Mouse (Mus musculus) erythroid progenitor cell, adult 5-6 weeks (primary cell): ENCODE results near the gene Insl5. TPM values are rescaled to one million over a fixed set of nuclear protein-coding genes. Genes with fewer than 3 reads are reported as not detected.

Source experiments
- ATAC-seq: replicated peaks from 2 replicates; pipeline ENCODE4 v1.8.0; 2016; ENCODE audit warnings: moderate number of reproducible peaks, mild to moderate bottlenecking, moderate TSS enrichment, inconsistent platforms; ENCODE audit not compliant: poor library complexity, low FRiP score, severe bottlenecking
- total RNA-seq, 2 experiments: library from RNA; stranded (forward) in 1 of 2; stranded (reverse) in 1 of 2; fragments of 150-400 nt in 1 of 2; fragments of 186-747, 209-891 nt in 1 of 2; gene quantifications; 2 replicates each; pipeline versions ENCODE4 v1.2.3 to v1.2.4; 2015 to 2017; ENCODE audit warnings: low replicate concordance in 2 of 2

The Insl5 gene
- not detected in 2 replicates for total RNA-seq (2015; ENCODE audit: low replicate concordance)
- total RNA-seq (2017; ENCODE audit: low replicate concordance), result not detected in 2 replicates

DNA sequence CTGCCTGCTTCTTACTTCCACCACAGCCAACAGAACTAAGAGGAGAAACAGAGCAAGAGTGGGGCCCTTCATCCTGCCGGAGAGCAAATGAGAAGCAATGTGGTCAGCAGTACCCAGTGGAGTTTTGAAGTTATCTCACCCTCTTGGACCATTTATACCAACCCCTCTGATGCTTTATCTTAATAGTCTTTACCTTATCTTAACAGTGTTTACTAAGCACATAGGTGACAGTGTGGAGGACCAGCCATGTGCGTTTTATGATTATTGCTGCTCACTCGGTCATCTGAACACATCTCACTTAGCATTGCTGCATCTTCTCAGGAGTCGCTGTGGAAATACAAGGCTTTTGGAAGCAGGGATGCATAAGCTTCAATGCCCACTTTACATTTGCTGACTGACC, at the start of gene Insl5:
Insl5 (minus strand) TSS at position 222 of the 400 bp plus-strand sequence.
- ATAC-seq, result no peak

DNA sequence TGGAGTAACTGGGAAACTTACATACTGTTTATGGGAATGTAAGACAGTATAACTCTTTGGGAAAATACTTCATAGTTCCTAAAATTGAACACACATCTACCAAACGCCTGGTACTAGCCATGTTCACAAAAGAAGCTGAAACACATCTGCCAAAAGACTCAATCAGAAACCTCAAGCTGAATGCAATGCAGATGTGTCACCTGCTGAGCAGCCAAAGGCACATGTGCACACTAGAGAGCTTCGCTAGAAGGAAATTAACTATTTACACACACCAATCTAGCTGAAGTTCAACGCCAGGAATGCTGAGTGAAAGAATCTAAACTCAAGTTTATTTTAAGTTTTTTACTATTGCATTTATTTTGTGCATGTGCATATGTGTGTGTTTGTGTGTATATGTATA, 44.0 kb upstream of the Insl5 start:
- ATAC-seq, result no peak

DNA sequence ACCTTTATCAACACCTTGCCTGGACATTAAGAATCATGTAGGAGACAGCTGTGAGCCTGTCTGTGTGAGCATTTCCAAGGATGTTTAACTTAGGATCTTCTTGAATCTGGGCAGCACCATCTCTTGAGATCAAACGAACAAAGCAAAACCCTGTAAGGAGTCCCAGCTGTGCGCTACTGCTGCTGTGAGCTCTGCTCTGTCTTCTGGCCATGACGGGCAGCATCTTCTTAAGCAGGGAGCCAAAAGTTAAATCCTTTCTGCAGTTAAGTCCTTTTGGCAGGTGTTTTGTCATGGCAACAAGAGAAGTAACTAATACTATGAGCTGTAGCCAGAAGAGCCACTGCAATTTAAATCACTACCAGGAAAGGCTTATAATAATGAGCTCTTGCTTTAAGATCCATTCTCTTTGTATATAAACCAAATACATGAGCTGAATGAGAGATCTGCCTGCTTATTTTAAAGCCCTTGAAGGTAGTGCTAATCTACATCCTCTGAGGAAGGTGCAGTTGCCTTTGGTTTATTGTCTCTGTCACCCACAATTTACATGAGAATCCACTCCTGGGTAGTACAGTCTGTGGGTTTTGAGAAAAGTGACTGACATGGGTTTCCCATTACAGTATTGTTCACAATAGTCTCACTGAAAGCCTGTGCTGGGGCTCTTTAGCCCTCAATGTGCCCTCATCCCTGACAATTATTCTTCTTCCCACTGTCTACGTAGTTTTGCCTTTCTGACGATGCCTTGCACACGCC, 41.4 kb upstream of the Insl5 start:
- no peak for ATAC-seq

DNA sequence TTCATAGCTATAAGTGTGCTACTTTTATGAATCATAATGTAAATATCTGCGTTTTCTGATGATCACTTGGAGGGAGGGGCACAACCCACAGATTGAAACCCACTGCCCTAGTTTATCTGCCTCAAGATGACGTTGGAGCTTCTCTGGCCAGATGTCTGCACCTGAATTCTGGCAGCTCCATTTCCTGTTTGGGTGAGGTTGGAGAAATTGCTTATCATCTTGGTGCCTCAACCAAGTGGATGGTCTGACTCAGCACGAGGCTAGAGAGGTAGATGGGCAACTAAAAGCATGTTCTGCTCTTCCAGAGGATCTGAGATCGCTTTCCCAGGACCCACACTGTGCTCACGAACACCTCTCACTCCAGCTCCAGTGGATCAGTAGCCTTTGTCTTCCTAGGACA, 38.3 kb upstream of the Insl5 start:
- no peak for ATAC-seq

DNA sequence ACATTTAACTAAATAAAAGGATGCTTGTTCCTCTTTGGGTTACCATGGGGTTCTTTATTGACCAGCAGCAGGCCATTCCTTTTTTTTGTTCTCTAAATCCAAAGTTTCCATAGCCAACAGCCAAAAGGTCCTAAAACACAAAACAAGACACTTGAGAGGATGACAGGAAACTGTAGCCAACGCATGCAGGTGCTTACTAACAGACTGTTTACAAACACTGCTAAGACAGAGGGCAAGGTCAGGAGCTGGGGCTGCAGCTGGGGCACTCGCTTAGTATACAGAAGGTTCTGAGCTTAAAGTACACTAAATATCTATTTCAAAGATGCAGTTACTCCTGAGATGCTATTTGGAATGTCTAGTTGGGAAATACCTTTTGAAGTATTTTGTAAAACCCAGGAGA, 37.8 kb upstream of the Insl5 start:
- ATAC-seq, result no peak

DNA sequence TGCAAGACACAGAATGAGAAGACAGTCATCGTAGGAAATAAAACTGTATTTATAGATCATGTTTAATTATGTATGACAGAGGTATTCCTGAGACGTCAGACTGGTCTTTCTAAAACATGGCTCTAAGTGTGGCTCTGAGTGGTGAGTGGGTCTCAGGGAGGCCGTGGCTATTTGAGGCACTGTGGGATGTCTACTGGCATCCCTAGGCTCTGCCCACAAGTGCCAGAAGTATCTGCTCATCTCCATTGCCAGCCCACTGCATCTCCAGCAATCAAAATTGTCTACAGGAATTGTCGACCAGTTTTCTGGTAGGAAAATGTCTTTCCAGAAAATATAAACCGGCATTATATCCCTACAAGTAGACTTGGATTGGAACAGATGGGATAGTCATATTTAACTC, 30.3 kb upstream of the Insl5 start:
- no peak for ATAC-seq

DNA sequence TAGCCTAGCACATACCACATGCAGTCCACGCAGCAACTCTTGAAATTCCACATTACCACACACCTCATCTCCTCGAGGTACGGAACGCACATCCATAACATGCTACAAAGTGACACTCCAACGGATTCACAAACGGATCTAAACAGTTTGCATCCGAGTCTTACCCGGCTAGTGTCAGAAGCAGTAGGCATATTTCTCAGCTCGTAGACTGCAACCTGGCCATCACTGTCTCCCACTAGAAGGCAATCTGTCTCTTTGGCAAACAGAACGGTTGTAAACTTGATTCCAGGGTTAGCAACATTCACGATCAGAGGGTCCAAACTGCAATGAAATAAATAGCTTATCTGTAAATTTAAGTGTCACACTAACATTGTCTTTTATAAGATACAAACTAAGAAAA, 21.4 kb upstream of the Insl5 start:
- no peak for ATAC-seq

DNA sequence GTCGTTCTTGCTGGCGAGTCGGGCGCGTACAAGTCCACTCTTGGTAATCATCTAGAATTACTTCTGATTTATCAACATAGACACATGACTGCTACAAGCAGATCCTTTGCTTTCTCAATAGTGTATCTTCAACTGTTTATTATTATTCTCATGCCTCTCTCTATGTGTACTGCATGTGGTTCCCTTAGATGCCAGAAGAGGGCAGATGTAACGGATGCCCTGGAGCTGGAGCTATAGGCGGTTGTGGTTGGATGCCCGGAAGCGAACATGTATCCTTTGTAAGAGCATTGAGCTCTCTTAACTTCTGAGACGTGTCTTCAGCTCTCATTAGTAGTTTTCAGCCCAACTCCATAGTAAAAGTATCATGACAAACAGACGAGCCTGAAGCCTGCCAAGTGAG, 16.4 kb upstream of the Insl5 start:
- ATAC-seq, result no peak

DNA sequence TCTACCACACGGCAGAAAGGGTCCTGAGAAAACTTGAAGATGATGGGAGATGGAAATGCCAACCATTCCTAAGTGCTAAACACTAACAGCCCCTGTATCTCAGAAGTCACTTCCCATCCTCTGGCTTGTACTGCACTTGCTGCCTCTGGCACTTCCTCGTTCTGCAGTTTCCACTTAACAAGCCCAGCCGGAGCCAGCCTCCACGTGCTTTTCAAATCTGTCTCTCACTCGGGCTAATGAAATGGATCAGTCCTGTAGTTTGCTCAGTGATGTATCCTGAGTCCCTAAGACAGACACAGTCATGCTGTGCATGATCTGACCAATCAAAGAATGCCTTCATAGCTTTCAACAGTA, 13.2 kb upstream of the Insl5 start:
- ATAC-seq, result no peak

DNA sequence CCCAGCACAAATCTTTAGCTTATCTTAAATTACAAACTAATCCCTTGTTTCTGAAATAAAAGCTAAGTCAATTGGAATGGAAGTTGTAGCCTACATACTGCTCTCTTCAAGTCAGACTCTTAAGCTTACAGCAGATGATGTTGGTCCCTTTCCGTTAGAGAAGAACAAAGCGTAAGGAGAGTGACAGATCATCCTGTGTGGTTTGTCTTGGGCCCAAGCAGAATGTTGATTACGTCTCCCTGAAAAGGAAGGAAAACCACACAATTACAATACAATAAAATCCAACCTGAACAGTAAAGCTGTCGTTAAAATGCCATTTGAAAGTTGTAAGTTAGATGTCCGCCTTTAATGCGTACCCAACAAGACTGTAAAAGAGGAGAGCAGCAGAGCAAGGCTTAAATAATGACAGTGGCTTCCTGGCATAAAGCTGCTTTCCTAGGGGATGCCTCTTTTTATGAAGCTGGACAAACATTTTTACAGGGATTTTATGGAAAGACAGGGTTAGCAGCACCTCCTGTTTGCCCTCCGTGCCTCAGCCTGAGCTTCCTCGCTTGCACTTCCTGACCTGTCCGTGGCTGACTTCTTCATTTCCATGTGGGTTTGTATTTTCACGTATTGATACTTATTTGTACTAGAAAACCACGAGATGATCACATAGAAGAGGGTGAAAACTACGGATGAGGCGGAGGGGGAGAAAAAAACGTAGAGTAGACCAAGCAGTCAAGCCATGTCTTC, 12.6 kb upstream of the Insl5 start:
- ATAC-seq, result no peak

DNA sequence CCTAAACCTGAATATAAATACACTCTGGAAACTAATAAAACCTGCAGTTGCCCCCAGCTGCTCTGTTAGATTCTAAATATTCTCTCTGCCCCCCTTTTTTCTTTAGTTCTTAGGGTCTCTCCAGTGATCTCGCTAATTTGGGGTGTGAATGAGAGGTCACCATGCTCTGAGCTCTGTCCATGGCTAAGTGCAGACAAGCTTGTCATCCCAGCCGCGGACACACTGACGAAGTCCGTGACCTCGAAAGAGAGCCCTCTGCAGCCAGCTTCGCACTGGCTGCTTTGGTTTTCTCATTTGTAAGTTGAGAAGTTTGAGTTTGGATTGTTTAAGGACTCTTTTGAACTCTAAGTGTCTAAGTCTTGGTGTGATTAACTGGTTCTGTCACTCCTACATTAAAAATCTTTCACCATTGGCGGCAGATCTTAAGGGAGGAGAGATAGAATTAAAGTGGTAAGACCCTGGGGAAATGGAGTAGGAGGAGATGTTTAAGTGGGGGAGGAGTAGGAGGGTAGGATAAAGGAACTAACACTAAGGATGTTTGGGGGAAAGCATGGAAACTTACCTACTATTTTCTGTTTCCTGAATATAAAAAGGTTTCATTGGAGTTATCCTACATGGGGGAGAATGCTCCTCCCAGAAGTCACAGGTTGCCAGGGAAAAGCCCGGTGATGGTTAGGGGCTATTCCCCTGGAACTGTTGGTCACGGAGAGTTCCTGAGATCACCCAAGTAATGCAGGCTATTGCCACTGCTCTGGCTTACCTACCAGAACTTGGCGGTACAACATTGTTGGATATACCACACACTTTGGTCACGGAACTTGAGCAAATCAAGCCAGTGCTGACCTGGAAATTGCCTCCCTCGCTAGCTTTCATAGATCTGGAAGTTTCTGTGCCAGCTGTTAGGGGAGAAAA, 1.8 kb upstream of the Insl5 start:
- no peak for ATAC-seq

DNA sequence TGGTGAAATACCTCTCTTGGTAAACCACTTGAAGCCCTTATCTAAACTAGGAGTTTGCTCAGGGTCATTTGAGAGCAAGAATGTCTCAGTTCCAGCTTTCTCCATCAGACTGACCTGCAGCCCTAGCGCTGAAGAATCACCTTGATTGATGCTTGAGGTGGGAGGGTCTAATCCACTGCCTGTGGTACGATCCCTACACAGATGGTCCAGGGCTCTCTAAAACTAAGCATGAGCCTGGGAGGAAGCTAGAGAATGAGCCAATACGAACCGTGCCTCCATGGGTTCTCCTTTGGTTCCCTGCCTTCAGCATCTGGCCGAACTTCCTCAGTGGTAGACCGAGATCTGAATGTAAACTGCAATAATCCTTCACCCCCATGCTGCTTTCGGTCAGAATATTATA, 1.1 kb upstream of the Insl5 start:
- ATAC-seq, result no peak

DNA sequence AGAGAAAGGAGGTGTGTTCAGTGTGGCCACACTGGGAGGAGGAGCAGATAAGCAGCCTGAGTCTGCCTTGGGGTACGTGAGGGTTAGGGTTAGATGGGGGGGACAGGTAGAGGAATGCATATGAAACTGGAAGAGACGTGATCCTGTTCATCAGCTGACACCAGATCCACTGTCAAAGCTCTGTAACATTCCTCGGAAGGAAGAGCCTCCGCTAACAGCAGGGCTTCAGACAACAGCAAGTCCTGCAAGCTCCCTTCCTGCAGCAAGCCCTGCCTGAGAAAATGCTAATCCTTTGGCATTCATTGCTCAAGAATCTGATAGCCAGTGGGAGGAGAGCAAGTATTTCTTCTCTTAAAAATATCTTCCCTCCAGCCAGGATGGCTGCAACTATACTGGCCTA, 13.2 kb downstream of the Insl5 start:
- ATAC-seq, result no peak

DNA sequence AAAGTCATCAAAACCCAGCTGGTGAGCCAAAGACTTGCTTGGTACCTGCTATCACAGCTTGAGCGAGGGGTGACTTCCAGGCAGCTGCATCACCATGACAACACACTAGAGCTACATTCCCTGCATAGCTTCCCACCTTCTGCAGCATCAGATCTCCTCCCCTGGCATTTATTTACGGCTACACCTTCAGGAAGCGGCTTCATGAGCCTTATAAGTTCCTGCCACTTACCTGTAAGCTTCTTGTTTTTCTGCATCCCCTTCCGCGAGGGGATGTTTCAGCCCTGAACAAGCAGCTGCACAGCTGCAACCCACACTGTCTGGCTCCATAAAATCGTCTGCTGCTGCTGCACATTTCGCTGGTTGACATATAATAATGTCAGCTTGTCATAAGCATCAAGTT, 14.8 kb downstream of the Insl5 start:
- ATAC-seq, result no peak

DNA sequence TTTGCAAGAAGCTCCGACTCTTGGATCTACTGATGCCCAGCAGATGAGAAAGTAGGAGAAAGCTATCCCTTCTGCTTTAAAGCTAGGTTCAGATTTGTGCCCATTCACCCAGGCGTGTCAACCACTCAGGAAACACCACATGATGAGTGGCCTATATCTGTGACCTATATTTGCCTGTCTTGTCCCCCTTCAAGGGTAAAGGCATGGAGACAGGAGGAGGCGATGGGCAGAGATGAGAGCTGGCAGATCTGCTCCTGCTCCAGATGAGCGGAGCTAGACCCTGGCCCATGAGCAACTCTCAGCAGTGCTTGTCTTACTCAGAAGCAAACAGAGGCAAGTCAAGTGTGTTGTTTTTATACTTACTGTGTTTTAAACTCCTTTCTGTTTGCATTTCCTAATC, 15.9 kb downstream of the Insl5 start:
- no peak for ATAC-seq

DNA sequence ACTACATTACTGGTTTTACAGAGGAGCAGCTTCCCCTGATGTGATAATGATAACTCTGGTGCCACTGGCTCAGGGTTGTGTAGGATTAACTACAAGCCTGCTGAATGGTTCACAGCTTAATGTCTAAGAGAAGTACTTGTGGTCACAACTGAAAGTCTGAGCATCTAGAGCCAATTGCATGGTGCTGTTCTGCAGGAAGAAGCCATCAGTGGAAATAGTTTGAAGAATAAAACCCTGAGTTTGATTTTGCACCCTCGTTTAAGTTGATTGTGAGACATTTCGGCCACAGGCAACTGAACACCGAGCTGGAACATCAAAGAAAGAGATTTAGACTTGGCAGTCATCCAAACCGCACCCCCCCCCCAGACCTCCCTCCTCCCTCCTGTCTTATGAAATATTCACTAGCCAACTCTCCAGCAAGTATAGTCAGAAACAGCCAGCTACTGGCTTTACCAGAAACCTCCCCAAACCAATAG, 19.7 kb downstream of the Insl5 start:
- ATAC-seq, result no peak

DNA sequence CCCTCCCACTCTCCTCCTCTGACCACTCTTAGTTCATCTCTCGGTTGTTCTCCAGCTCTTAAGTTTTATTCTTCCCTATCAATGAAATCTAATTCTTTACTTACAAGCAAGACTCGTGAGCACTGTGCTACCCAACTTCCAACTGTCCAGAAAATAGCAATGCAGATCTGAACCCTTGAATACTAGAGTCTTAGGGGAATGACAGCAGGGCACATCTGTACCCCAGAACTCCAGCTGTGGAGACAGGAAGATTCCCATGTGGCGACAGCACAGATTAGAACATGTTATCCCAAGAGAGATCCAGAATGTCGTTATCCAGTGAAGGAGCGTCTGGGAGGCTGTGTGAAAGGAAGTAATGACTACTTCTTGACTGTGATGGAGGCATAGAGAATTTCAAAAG, 20.4 kb downstream of the Insl5 start:
- no peak for ATAC-seq

DNA sequence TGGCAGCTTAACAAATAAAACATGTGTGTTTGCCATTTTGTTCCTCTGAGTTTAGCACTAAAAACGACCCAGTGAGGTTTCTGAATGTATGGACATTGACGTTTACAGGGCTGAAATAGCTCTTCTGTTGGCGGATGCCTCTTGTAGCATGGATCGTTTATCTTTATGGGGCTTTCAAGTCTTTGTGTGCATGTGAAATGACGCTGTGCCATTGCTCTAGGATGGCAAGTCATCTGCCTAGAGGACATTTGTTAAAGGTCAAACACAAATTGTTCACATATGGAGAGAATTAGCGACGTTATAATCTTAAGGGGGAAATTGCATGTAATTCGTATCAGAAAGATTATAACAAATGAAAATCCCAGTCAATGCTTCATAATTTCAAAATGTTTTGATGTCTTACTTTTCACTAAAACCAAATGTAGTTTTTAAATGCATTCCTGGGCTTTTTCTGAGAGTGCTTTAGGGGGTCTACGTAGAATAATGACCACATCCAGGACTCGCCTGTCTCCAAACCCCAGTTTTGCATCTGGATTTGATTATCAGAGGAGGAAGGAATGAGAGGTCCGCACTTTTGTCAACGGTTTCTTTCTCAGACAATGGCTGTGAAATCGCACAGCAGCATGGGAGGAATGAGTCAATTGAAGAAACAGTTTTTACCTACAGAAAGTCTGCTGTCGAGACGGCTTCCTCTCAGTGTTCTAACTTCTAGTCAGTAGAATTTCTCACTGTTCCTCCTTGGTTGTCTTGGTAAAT, 21.3 kb downstream of the Insl5 start:
- no peak for ATAC-seq

DNA sequence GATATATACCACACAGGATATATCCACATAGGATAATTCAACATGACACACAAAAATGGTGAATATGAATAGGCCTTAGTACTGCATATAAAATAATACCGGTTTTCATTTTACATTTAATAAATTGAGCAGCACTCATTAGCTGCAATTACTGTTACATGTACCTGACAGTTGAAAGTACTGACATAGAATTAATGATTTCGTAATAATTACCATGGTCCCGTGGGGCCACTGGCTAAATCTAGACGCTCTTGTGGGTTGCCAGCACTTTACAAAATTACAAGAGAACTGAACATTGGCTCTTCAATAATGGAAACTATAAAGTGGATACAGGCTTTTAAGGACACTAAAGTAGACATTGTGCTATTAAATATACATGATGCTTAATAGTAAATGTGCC, 22.0 kb downstream of the Insl5 start:
- ATAC-seq, result no peak

DNA sequence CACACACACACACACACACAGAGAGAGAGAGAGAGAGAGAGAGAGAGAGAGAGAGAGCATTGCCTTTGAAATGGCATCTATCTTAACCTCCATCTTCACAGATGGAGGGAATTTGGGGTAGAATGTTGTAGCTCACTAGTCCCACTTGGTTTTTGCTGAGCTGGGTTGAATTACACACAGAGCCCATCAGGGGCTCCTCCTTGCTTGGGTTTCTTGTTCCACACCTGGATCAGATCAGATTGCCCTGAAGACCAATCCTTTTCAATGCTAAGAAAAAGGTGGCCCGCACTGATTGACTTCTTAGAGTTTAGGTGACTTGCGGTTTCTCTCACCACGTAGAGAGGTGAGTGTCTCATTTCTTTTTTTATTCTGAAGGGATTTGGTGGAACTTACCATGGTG, 35.0 kb downstream of the Insl5 start:
- no peak for ATAC-seq
